Mouse (Mus musculus): Measurements from ENCODE around the gene Fkbp8. TPM values are rescaled to one million over a fixed set of nuclear protein-coding genes. Genes with fewer than 3 reads are reported as not detected.

Gene Fkbp8
- polyA plus RNA-seq, 1 experiment from 2014 or later = 353 TPM

GRCm38 (mm10) chr8:70490061-70490879 is 37.3 kb upstream of the Fkbp8 start:
- Histone ChIP-seq H3K36me3 (ENCODE audit: insufficient read depth, low read length) (no peaks in the 10 kb centered on the region), H3K4me3 (ENCODE audit: low read length) (no peak overlapping the region), H3K4me2 (replicated peaks; ENCODE audit: low read depth, low read length) (peak overlapping the region; percentile 60), H3K9me3 (ENCODE audit: low read length) (no peaks in the 10 kb centered on the region), H3K4me1 (ENCODE audit: insufficient read depth, low read length) (peaks cover 69% of the 10 kb centered on the region), H3K27me3 (ENCODE audit: insufficient read depth, low read length) (peaks cover 99% of the 10 kb centered on the region), H3K27ac (ENCODE audit: low read length) (no peak overlapping the region), H3K9ac (replicated peaks; ENCODE audit: low read length) (no peak overlapping the region)
- WGBS = 11% methylated on average over 10 of the region's 10 CpGs
- no peak for ATAC-seq (ENCODE audit: low FRiP score, low TSS enrichment)

GRCm38 (mm10) chr8:70490880-70491495 is 36.5 kb upstream of the Fkbp8 start:
- H3K27me3 ChIP-seq (ENCODE audit: insufficient read depth, low read length) = peaks cover 99% of the 10 kb centered on the region
- peak overlapping the region; percentile 29; the same call in 1 of the 2 replicates for H3K4me2 ChIP-seq (replicated peaks; ENCODE audit: low read depth, low read length)
- peaks cover 73% of the 10 kb centered on the region for H3K4me1 ChIP-seq (ENCODE audit: insufficient read depth, low read length)
- ATAC-seq (ENCODE audit: low FRiP score, low TSS enrichment) = no peak
- no peaks in the 10 kb centered on the region for H3K36me3 ChIP-seq (ENCODE audit: insufficient read depth, low read length)
- no peak overlapping the region for H3K27ac ChIP-seq (ENCODE audit: low read length)
- H3K9ac ChIP-seq (replicated peaks; ENCODE audit: low read length) = no peak overlapping the region
- no peak overlapping the region for H3K4me3 ChIP-seq (ENCODE audit: low read length)
- no peaks in the 10 kb centered on the region for H3K9me3 ChIP-seq (ENCODE audit: low read length)
- 4% methylated on average over 20 of the region's 20 CpGs for WGBS

GRCm38 (mm10) chr8:70492664-70493640 is 34.6 kb upstream of the Fkbp8 start, which contains the start of gene Crlf1:
TSS of gene Crlf1 (plus strand) at chr8:70493158.
- Histone ChIP-seq H3K27ac (ENCODE audit: low read length) (no peak within 1 kb of the TSS), H3K4me1 (ENCODE audit: insufficient read depth, low read length) (peaks cover 66% of the 10 kb centered on the region), H3K4me3 (ENCODE audit: low read length) (peak within 1 kb of the TSS; percentile 45), H3K36me3 (ENCODE audit: insufficient read depth, low read length) (no peaks in the 10 kb centered on the region), H3K9ac (replicated peaks; ENCODE audit: low read length) (peak within 1 kb of the TSS; percentile 50), H3K9me3 (ENCODE audit: low read length) (no peaks in the 10 kb centered on the region), H3K4me2 (replicated peaks; ENCODE audit: low read depth, low read length) (peak within 1 kb of the TSS; percentile 74), H3K27me3 (ENCODE audit: insufficient read depth, low read length) (peaks cover 100% of the 10 kb centered on the region)
- WGBS = under 1% methylated on average over 56 of the region's 93 CpGs
- ATAC-seq (ENCODE audit: low FRiP score, low TSS enrichment) = no peak

GRCm38 (mm10) chr8:70493692-70494415 is 33.7 kb upstream of the Fkbp8 start:
- Histone ChIP-seq H3K9ac (replicated peaks; ENCODE audit: low read length) (peak overlapping the region; percentile 50; the same call in 1 of the 2 replicates), H3K27me3 (ENCODE audit: insufficient read depth, low read length) (peaks cover 100% of the 10 kb centered on the region), H3K4me1 (ENCODE audit: insufficient read depth, low read length) (peaks cover 57% of the 10 kb centered on the region), H3K4me2 (replicated peaks; ENCODE audit: low read depth, low read length) (peak overlapping the region; percentile 74), H3K36me3 (ENCODE audit: insufficient read depth, low read length) (no peaks in the 10 kb centered on the region), H3K27ac (ENCODE audit: low read length) (no peak overlapping the region), H3K4me3 (ENCODE audit: low read length) (peak overlapping the region; percentile 45), H3K9me3 (ENCODE audit: low read length) (no peaks in the 10 kb centered on the region)
- ATAC-seq (ENCODE audit: low FRiP score, low TSS enrichment) = no peak
- 1% methylated on average over 46 of the region's 47 CpGs for WGBS

- peak overlapping the region; percentile 74; the same call in 1 of the 2 replicates for H3K4me2 ChIP-seq (replicated peaks; ENCODE audit: low read depth, low read length)
- H3K9ac ChIP-seq (replicated peaks; ENCODE audit: low read length) = no peak overlapping the region
- no peaks in the 10 kb centered on the region for H3K9me3 ChIP-seq (ENCODE audit: low read length)
- no peak for ATAC-seq (ENCODE audit: low FRiP score, low TSS enrichment)
- WGBS = 1% methylated on average over 27 of the region's 28 CpGs
- H3K36me3 ChIP-seq (ENCODE audit: insufficient read depth, low read length) = no peaks in the 10 kb centered on the region
- no peak overlapping the region for H3K27ac ChIP-seq (ENCODE audit: low read length)
- H3K4me3 ChIP-seq (ENCODE audit: low read length) = peak overlapping the region; percentile 45
- H3K27me3 ChIP-seq (ENCODE audit: insufficient read depth, low read length) = peaks cover 100% of the 10 kb centered on the region
- H3K4me1 ChIP-seq (ENCODE audit: insufficient read depth, low read length) = peaks cover 51% of the 10 kb centered on the region
These were observed 33.0 kb upstream of the Fkbp8 start for GRCm38 (mm10) chr8:70494416-70494945.

GRCm38 (mm10) chr8:70495001-70495770 is 32.3 kb upstream of the Fkbp8 start:
- Histone ChIP-seq H3K4me2 (replicated peaks; ENCODE audit: low read depth, low read length) (peak overlapping the region; percentile 24), H3K27ac (ENCODE audit: low read length) (no peak overlapping the region), H3K4me1 (ENCODE audit: insufficient read depth, low read length) (peaks cover 46% of the 10 kb centered on the region), H3K4me3 (ENCODE audit: low read length) (peak overlapping the region; percentile 45), H3K27me3 (ENCODE audit: insufficient read depth, low read length) (peaks cover 100% of the 10 kb centered on the region), H3K36me3 (ENCODE audit: insufficient read depth, low read length) (no peaks in the 10 kb centered on the region), H3K9ac (replicated peaks; ENCODE audit: low read length) (0 out of 2 replicates have a peak overlapping the region, but pooled peaks have one; percentile 24), H3K9me3 (ENCODE audit: low read length) (no peaks in the 10 kb centered on the region)
- no peak for ATAC-seq (ENCODE audit: low FRiP score, low TSS enrichment)
- WGBS = 4% methylated on average over 17 of the region's 21 CpGs

- no peak for ATAC-seq (ENCODE audit: low FRiP score, low TSS enrichment)
- peak overlapping the region; percentile 45; the same call in 1 of the 2 replicates for H3K4me3 ChIP-seq (ENCODE audit: low read length)
- no peak overlapping the region for H3K27ac ChIP-seq (ENCODE audit: low read length)
- H3K9ac ChIP-seq (replicated peaks; ENCODE audit: low read length) = 0 out of 2 replicates have a peak overlapping the region, but pooled peaks have one; percentile 24
- WGBS = 12% methylated on average over 9 of the region's 12 CpGs
- H3K27me3 ChIP-seq (ENCODE audit: insufficient read depth, low read length) = peaks cover 100% of the 10 kb centered on the region
- H3K9me3 ChIP-seq (ENCODE audit: low read length) = no peaks in the 10 kb centered on the region
- H3K36me3 ChIP-seq (ENCODE audit: insufficient read depth, low read length) = no peaks in the 10 kb centered on the region
- H3K4me1 ChIP-seq (ENCODE audit: insufficient read depth, low read length) = peaks cover 41% of the 10 kb centered on the region
- H3K4me2 ChIP-seq (replicated peaks; ENCODE audit: low read depth, low read length) = peak overlapping the region; percentile 24
These were observed 31.8 kb upstream of the Fkbp8 start for GRCm38 (mm10) chr8:70495771-70496062.

- Histone ChIP-seq H3K4me2 (replicated peaks; ENCODE audit: low read depth, low read length) (peak overlapping the region; percentile 45), H3K27me3 (ENCODE audit: insufficient read depth, low read length) (peaks cover 86% of the 10 kb centered on the region), H3K4me1 (ENCODE audit: insufficient read depth, low read length) (peaks cover 35% of the 10 kb centered on the region), H3K9me3 (ENCODE audit: low read length) (no peaks in the 10 kb centered on the region), H3K36me3 (ENCODE audit: insufficient read depth, low read length) (no peaks in the 10 kb centered on the region; the same call in 1 of the 2 replicates), H3K27ac (ENCODE audit: low read length) (no peak overlapping the region), H3K9ac (replicated peaks; ENCODE audit: low read length) (no peak overlapping the region), H3K4me3 (ENCODE audit: low read length) (peak overlapping the region; percentile 26)
- ATAC-seq (ENCODE audit: low FRiP score, low TSS enrichment) = no peak
- WGBS = 9% methylated on average over 39 of the region's 39 CpGs
These were observed 26.9 kb upstream of the Fkbp8 start for GRCm38 (mm10) chr8:70500386-70501301.

All from kidney, embryonic 16.5 days (tissue).